ENCODE assay signal across 19 mouse cellular contexts in genomic region chr5:117140374-117140773, GRCm38 (mm10). TPM values are rescaled to one million over a fixed set of nuclear protein-coding genes. Genes with fewer than 3 reads are reported as not detected.
DNase-seq lines count a peak whose midpoint lies in the region; ATAC-seq and TF ChIP-seq lines count a peak whose summit lies in the region.
"Had no signal": no experiment of that assay in that cellular context is flagged by ENCODE, and none has a peak within 500 bp of the region (broad histone marks: within the 10 kb centered on the region; RNA-seq: fewer than 3 reads in every experiment).

No protein-coding gene starts in this region.

- H3K4me3 ChIP-seq in heart, adult 2 months: no peak overlapping the region
- H3K4me3 ChIP-seq in spleen, adult 2 months (ENCODE audit: extremely low read depth, insufficient read depth, insufficient read length): no peak overlapping the region
- no peak overlapping the region for H3K4me3 ChIP-seq in liver, embryonic 14.5 days (ENCODE audit: insufficient read depth in 1 of 2, low read depth in 2 of 2, low read length in 2 of 2)
- H3K4me3 ChIP-seq in small intestine, adult 2 months (ENCODE audit: low read depth, low read length): peak overlapping the region; percentile 3; the same call in 1 of the 2 replicates
- H3K4me3 ChIP-seq: forebrain, embryonic 13.5 days; heart, embryonic 13.5 days; hindbrain, embryonic 12.5 days; limb, embryonic 13.5 days; neural tube, embryonic 13.5 days had no signal

- TF ChIP-seq POLR2A in heart, adult 2 months (IDR thresholded peaks at IDR 0.05; ENCODE audit: insufficient read depth, low read depth, low read length): no peak
- no peak for TF ChIP-seq POLR2A in spleen, adult 2 months (IDR thresholded peaks at IDR 0.05; ENCODE audit: low read depth, low read length)
- TF ChIP-seq POLR2A in small intestine, adult 2 months (IDR thresholded peaks at IDR 0.05; ENCODE audit: low read depth, low read length): no peak

- no peak overlapping the region for H3K9ac ChIP-seq in heart, adult 2 months (ENCODE audit: low read depth, low read length)
- no peak overlapping the region for H3K9ac ChIP-seq in liver, embryonic 14.5 days (replicated peaks)
- H3K9ac ChIP-seq: forebrain, embryonic 13.5 days; heart, embryonic 13.5 days; hindbrain, embryonic 12.5 days; limb, embryonic 13.5 days; neural tube, embryonic 13.5 days had no signal

- no peaks in the 10 kb centered on the region for H3K27me3 ChIP-seq in heart, adult 2 months (ENCODE audit: control insufficient read depth, insufficient read depth, low read length)
- H3K27me3 ChIP-seq in spleen, adult 2 months (ENCODE audit: control insufficient read depth, insufficient read depth, low read length): no peaks in the 10 kb centered on the region
- H3K27me3 ChIP-seq in liver, embryonic 14.5 days (ENCODE audit: control insufficient read depth, insufficient read depth, low read length): no peaks in the 10 kb centered on the region
- no peaks in the 10 kb centered on the region for H3K27me3 ChIP-seq in small intestine, adult 2 months (ENCODE audit: control insufficient read depth, insufficient read depth, low read length)
- H3K27me3 ChIP-seq: forebrain, embryonic 13.5 days; heart, embryonic 13.5 days; hindbrain, embryonic 12.5 days; limb, embryonic 13.5 days; neural tube, embryonic 13.5 days; Patski had no signal

- H3K36me3 ChIP-seq in heart, adult 2 months (ENCODE audit: control insufficient read depth, insufficient read depth, low read length): no peaks in the 10 kb centered on the region
- H3K36me3 ChIP-seq in spleen, adult 2 months (ENCODE audit: control insufficient read depth, insufficient read depth, low read length): no peaks in the 10 kb centered on the region
- H3K36me3 ChIP-seq in liver, embryonic 14.5 days (replicated peaks; ENCODE audit: control insufficient read depth, insufficient read depth, low read depth): peaks cover 6% of the 10 kb centered on the region
- H3K36me3 ChIP-seq in small intestine, adult 2 months (ENCODE audit: control insufficient read depth, insufficient read depth, low read length): 0 out of 2 replicates have a peak, but pooled peaks cover 4% of the 10 kb centered on the region
- H3K36me3 ChIP-seq: heart, embryonic 13.5 days; hindbrain, embryonic 12.5 days; limb, embryonic 13.5 days; neural tube, embryonic 13.5 days had no signal

- H3K4me1 ChIP-seq in heart, adult 2 months (ENCODE audit: control insufficient read depth, insufficient read depth, low read length): peaks cover 10% of the 10 kb centered on the region
- H3K4me1 ChIP-seq in spleen, adult 2 months (ENCODE audit: control insufficient read depth, insufficient read depth, insufficient read length): peaks cover 36% of the 10 kb centered on the region; the same call in 1 of the 2 replicates
- peaks cover 47 to 71% of the 10 kb centered on the region in 2 experiments for H3K4me1 ChIP-seq in liver, embryonic 14.5 days (replicated peaks; ENCODE audit: control insufficient read depth in 2 of 2, insufficient read depth in 2 of 2, low read length in 1 of 2)
- H3K4me1 ChIP-seq in small intestine, adult 2 months (ENCODE audit: control insufficient read depth, insufficient read depth, insufficient read length, low read length): peaks cover 40% of the 10 kb centered on the region

- H3K27ac ChIP-seq in heart, adult 2 months: peak overlapping the region; percentile 12; the same call in 1 of the 2 replicates
- 0 out of 2 replicates have a peak overlapping the region, but pooled peaks have one; percentile 11 for H3K27ac ChIP-seq in spleen, adult 2 months (ENCODE audit: insufficient read depth, low read length)
- no peak overlapping the region; the same call in 1 of the 2 replicates for H3K27ac ChIP-seq in liver, embryonic 14.5 days
- H3K27ac ChIP-seq in small intestine, adult 2 months (ENCODE audit: insufficient read depth, low read depth, low read length): peak overlapping the region; percentile 58
- H3K27ac ChIP-seq: forebrain, embryonic 13.5 days; heart, embryonic 13.5 days; hindbrain, embryonic 12.5 days; limb, embryonic 13.5 days; neural tube, embryonic 13.5 days had no signal

- no peaks in the 10 kb centered on the region for H3K79me2 ChIP-seq in heart, adult 2 months (replicated peaks; ENCODE audit: control insufficient read depth, insufficient read depth, low read length)

- intact Hi-C loops in heart, adult 2 months (cut with DNase I): no loop called here

- H3K9me3 ChIP-seq in liver, embryonic 14.5 days (ENCODE audit: control insufficient read depth, low read length): no peaks in the 10 kb centered on the region
- H3K9me3 ChIP-seq: forebrain, embryonic 13.5 days; heart, embryonic 13.5 days; hindbrain, embryonic 12.5 days; limb, embryonic 13.5 days; neural tube, embryonic 13.5 days had no signal

- 42% methylated on average over 7 of the region's 7 CpGs for WGBS in heart, adult 2 months
- 44% methylated on average over 7 of the region's 7 CpGs for WGBS in spleen, adult 2 months
- 53% methylated on average over 7 of the region's 7 CpGs for WGBS in liver, embryonic 14.5 days (ENCODE audit: insufficient replicate concordance)
- WGBS in small intestine, adult 2 months: 20% methylated on average over 7 of the region's 7 CpGs

- no peak for ATAC-seq in liver, embryonic 14.5 days (ENCODE audit: insufficient read depth)
- ATAC-seq: activated CD4-positive, CD25-positive, alpha-beta regulatory T cell, adult 4 months; forebrain, embryonic 13.5 days; Patski had no signal

- TF ChIP-seq EP300 in heart, adult 2 months (IDR thresholded peaks at IDR 0.05; ENCODE audit: insufficient read depth, low read depth, low read length): no peak
- TF ChIP-seq EP300 in liver, embryonic 14.5 days (IDR thresholded peaks at IDR 0.05; ENCODE audit: low read depth): no peak

- peak in 1 of 2 experiments; percentile 40 for DNase-seq in heart, adult 2 months
- DNase-seq in heart, postnatal 4 days: no peak
- DNase-seq in spleen, adult 2 months (ENCODE audit: low read depth in 1 of 2, low spot score in 2 of 2): peak in 1 of 2 experiments; percentile 24
- DNase-seq in spleen, postnatal 14 days (ENCODE audit: low spot score in 2 of 2): no peak
- no peak for DNase-seq in liver, embryonic 14.5 days (ENCODE audit: low read depth in 3 of 3, low spot score in 3 of 3)
- no peak for DNase-seq in frontal cortex, adult 2 months (ENCODE audit: extremely low spot score in 1 of 2, low spot score in 1 of 2)
- no peak for DNase-seq in adrenal gland, postnatal 14 days
- DNase-seq: adrenal gland, postnatal 25 days; kidney, postnatal 10 days; right cerebral cortex, postnatal 14 days; thymus, postnatal 14 days had no signal

- H3K4me2 ChIP-seq in liver, embryonic 14.5 days (ENCODE audit: low read depth): peak overlapping the region; percentile 3; the same call in 1 of the 2 replicates
- H3K4me2 ChIP-seq: forebrain, embryonic 13.5 days; heart, embryonic 13.5 days; hindbrain, embryonic 12.5 days; limb, embryonic 13.5 days; neural tube, embryonic 13.5 days had no signal

- no peak for TF ChIP-seq CTCF in heart, adult 2 months (IDR thresholded peaks at IDR 0.05)
- TF ChIP-seq CTCF in spleen, adult 2 months (IDR thresholded peaks at IDR 0.05; ENCODE audit: extremely low read depth, insufficient read depth, insufficient read length, insufficient replicate concordance): no peak
- no peak for TF ChIP-seq CTCF in liver, embryonic 14.5 days (IDR thresholded peaks at IDR 0.05; ENCODE audit: low read depth)
- TF ChIP-seq CTCF in small intestine, adult 2 months (IDR thresholded peaks at IDR 0.05; ENCODE audit: extremely low read depth, insufficient read length, insufficient replicate concordance, low read depth, low read length): no peak

RNA-seq across cellular contexts. Expression of gene Taok3, which starts 20.4 kb away (rescaled TPM):
- 1 to 10 TPM; 6.2 to 7.8 TPM for total RNA-seq in heart, adult 2 months (2021)
- 3.1 and 4.7 TPM in 2 replicates for polyA plus RNA-seq in heart, adult 2 months (2012; rRNA removed)
- 10 to 100 TPM in 1 of 2 experiments, 1 to 10 TPM in 1; 8.6 to 10.5 TPM for total RNA-seq in heart, postnatal 4 days (2021)
- polyA plus RNA-seq in spleen, adult 2 months (2012; rRNA removed): 18.4 and 26.6 TPM in 2 replicates
- 14.7 and 17.1 TPM in 2 replicates for polyA plus RNA-seq in liver, embryonic 14.5 days (2012; rRNA removed)
- polyA plus RNA-seq in liver, embryonic 14.5 days (2014; fragmentation: Nextera tagmentation; extraction: Ambion mirVana): 43.3 and 50.2 TPM in 2 replicates
- polyA plus RNA-seq in small intestine, adult 2 months (2012; rRNA removed): 10.7 and 32.0 TPM in 2 replicates
- polyA plus RNA-seq in frontal cortex, adult 2 months (2012; rRNA removed): 43.8 and 48.2 TPM in 2 replicates
- 29.8 and 35.4 TPM in 2 replicates for total RNA-seq in adrenal gland, postnatal 14 days (2021)

RNA-seq across cellular contexts. Expression of gene Suds3, which starts 24.5 kb away (rescaled TPM):
- total RNA-seq in heart, adult 2 months (2021): 100 to 1,000 TPM in 1 of 2 experiments, 10 to 100 TPM in 1; 76.8 to 112 TPM
- polyA plus RNA-seq in heart, adult 2 months (2012; rRNA removed): 44.7 and 55.9 TPM in 2 replicates
- 10 to 100 TPM; 68.6 to 80.3 TPM for total RNA-seq in heart, postnatal 4 days (2021)
- polyA plus RNA-seq in spleen, adult 2 months (2012; rRNA removed): 45.1 and 60.7 TPM in 2 replicates
- polyA plus RNA-seq in liver, embryonic 14.5 days (2012; rRNA removed): 16.2 and 22.7 TPM in 2 replicates
- polyA plus RNA-seq in liver, embryonic 14.5 days (2014; fragmentation: Nextera tagmentation; extraction: Ambion mirVana): 19.7 and 19.8 TPM in 2 replicates
- 51.1 and 114 TPM in 2 replicates for polyA plus RNA-seq in small intestine, adult 2 months (2012; rRNA removed)
- 122 and 124 TPM in 2 replicates for polyA plus RNA-seq in frontal cortex, adult 2 months (2012; rRNA removed)
- total RNA-seq in adrenal gland, postnatal 14 days (2021): 88.4 and 109 TPM in 2 replicates
